Mouse (Mus musculus): Measurements from ENCODE around the gene Gm10717. TPM values are rescaled to one million over a fixed set of nuclear protein-coding genes. Genes with fewer than 3 reads are reported as not detected.
"Not testable (repeated sequence)": the region's sequence is repeated elsewhere in the genome, so short reads cannot be mapped to it uniquely, and the experiment has no call there.

Gene Gm10717
- polyA plus RNA-seq, 1 experiment from 2014 or later = not detected

DNA sequence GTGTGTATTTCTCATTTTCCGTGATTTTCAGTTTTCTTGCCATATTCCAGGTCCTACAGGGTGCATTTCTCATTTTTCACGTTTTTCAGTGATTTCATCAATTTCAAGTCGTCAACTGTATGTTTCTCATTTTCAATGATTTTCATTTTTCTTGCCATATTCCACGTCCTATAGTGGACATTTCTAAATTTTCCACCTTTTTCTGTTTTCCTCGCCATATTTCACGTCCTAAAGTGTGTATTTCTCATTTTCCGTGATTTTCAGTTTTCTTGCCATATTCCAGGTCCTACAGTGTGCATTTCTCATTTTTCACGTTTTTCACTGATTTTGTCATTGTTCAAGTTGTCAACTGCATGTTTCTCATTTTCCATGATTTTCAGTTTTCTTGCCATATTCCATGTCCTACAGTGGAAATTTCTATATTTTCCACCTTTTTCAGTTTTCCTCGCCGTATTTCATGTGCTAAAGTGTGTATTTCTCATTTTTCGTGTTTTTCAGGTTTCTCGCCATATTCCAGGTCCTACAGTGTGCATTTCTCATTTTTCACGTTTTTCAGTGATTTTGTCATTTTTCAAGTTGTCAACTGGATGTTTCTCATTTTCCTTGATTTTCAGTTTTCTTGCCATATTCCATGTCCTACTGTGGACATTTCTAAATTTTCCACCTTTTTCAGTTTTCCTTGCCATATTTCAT, 2.8 kb upstream of the Gm10717 start:
- not testable (repeated sequence) for H3K27me3 ChIP-seq (ENCODE audit: control insufficient read depth, insufficient read depth, low read length); H3K36me3 ChIP-seq (ENCODE audit: control insufficient read depth, insufficient read depth, low read length); H3K4me1 ChIP-seq (ENCODE audit: control insufficient read depth, insufficient read depth, low read length); H3K9me3 ChIP-seq (ENCODE audit: control insufficient read depth, low read length); H3K27ac ChIP-seq (replicated peaks; ENCODE audit: low read depth, low read length); DNase-seq (ENCODE audit: low spot score); H3K9ac ChIP-seq (ENCODE audit: low read length); H3K4me3 ChIP-seq (ENCODE audit: low read depth, low read length); H3K4me2 ChIP-seq (ENCODE audit: low read depth, severe bottlenecking); ATAC-seq (ENCODE audit: insufficient number of reproducible peaks, low FRiP score, low TSS enrichment, low read depth)
- WGBS = 71% methylated on average over 9 of the region's 13 CpGs

- 72% methylated on average over 9 of the region's 13 CpGs for WGBS
- H3K4me3 ChIP-seq (ENCODE audit: low read depth, low read length); H3K4me2 ChIP-seq (ENCODE audit: low read depth, severe bottlenecking); DNase-seq (ENCODE audit: low spot score); ATAC-seq (ENCODE audit: insufficient number of reproducible peaks, low FRiP score, low TSS enrichment, low read depth); H3K9ac ChIP-seq (ENCODE audit: low read length); H3K36me3 ChIP-seq (ENCODE audit: control insufficient read depth, insufficient read depth, low read length); H3K27ac ChIP-seq (replicated peaks; ENCODE audit: low read depth, low read length); H3K4me1 ChIP-seq (ENCODE audit: control insufficient read depth, insufficient read depth, low read length); H3K9me3 ChIP-seq (ENCODE audit: control insufficient read depth, low read length); H3K27me3 ChIP-seq (ENCODE audit: control insufficient read depth, insufficient read depth, low read length): not testable (repeated sequence)
Observed at GRCm38 (mm10) chr9:3023312-3023984, 1.8 kb upstream of the Gm10717 start, which contains the start of gene Gm10718. TSS of gene Gm10718 (plus strand) at chr9:3023547.

- not testable (repeated sequence) for H3K36me3 ChIP-seq (ENCODE audit: control insufficient read depth, insufficient read depth, low read length); H3K4me2 ChIP-seq (ENCODE audit: low read depth, severe bottlenecking); H3K4me3 ChIP-seq (ENCODE audit: low read depth, low read length); H3K27ac ChIP-seq (replicated peaks; ENCODE audit: low read depth, low read length); H3K4me1 ChIP-seq (ENCODE audit: control insufficient read depth, insufficient read depth, low read length); H3K27me3 ChIP-seq (ENCODE audit: control insufficient read depth, insufficient read depth, low read length); H3K9me3 ChIP-seq (ENCODE audit: control insufficient read depth, low read length); H3K9ac ChIP-seq (ENCODE audit: low read length); DNase-seq (ENCODE audit: low spot score); ATAC-seq (ENCODE audit: insufficient number of reproducible peaks, low FRiP score, low TSS enrichment, low read depth)
- 68% methylated on average over 15 of the region's 16 CpGs for WGBS
Observed at GRCm38 (mm10) chr9:3023985-3024648, 1.1 kb upstream of the Gm10717 start.

DNA sequence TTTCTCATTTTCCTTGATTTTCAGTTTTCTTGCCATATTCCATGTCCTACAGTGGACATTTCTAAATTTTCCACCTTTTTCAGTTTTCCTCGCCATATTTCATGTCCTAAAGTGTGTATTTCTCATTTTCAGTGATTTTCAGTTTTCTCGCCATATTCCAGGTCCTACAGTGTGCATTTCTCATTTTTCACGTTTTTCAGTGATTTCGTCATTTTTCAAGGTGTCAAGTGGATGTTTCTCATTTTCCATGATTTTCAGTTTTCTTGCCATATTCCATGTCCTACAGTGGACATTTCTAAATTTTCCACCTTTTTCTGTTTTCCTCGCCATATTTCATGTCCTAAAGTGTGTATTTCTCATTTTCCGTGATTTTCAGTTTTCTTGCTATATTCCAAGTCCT, 436 bp downstream of the Gm10717 start:
- not testable (repeated sequence) for H3K4me1 ChIP-seq (ENCODE audit: control insufficient read depth, insufficient read depth, low read length); ATAC-seq (ENCODE audit: insufficient number of reproducible peaks, low FRiP score, low TSS enrichment, low read depth)
- WGBS = 67% methylated on average over 4 of the region's 6 CpGs

DNA sequence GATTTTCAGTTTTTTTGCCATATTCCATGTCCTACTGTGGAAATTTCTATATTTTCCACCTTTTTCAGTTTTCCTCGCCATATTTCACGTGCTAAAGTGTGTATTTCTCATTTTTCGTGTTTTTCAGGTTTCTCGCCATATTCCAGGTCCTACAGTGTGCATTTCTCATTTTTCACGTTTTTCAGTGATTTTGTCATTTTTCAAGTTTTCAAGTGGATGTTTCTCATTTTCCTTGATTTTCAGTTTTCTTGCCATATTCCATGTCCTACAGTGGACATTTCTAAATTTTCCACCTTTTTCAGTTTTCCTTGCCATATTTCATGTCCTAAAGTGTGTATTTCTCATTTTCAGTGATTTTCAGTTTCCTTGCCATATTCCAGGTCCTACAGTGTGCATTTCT, 919 bp downstream of the Gm10717 start:
- not testable (repeated sequence) for H3K9me3 ChIP-seq (ENCODE audit: control insufficient read depth, low read length)

More for the DNA sequence above, 436 bp downstream of the Gm10717 start:
- not testable (repeated sequence) for DNase-seq (ENCODE audit: low spot score); H3K36me3 ChIP-seq (ENCODE audit: control insufficient read depth, insufficient read depth, low read length); H3K4me2 ChIP-seq (ENCODE audit: low read depth, severe bottlenecking); H3K9ac ChIP-seq (ENCODE audit: low read length); H3K4me3 ChIP-seq (ENCODE audit: low read depth, low read length); H3K9me3 ChIP-seq (ENCODE audit: control insufficient read depth, low read length); H3K27ac ChIP-seq (replicated peaks; ENCODE audit: low read depth, low read length); H3K27me3 ChIP-seq (ENCODE audit: control insufficient read depth, insufficient read depth, low read length)

DNA sequence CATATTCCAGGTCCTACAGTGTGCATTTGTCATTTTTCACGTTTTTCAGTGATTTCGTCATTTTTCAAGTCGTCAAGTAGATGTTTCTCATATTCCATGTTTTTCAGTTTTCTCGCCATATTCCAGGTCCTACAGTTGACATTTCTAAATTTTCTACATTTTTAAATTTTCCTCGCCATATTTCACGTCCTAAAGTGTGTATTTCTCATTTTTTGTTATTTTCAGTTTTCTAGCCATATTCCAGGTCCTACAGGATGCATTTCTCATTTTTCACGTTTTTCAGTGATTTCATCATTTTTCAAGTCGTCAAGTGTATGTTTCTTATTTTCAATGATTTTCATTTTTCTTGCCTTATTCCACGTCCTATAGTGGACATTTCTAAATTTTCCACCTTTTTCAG, 1.5 kb downstream of the Gm10717 start:
- H3K27me3 ChIP-seq (ENCODE audit: control insufficient read depth, insufficient read depth, low read length); H3K9me3 ChIP-seq (ENCODE audit: control insufficient read depth, low read length); ATAC-seq (ENCODE audit: insufficient number of reproducible peaks, low FRiP score, low TSS enrichment, low read depth); DNase-seq (ENCODE audit: low spot score); H3K27ac ChIP-seq (replicated peaks; ENCODE audit: low read depth, low read length); H3K9ac ChIP-seq (ENCODE audit: low read length); H3K4me3 ChIP-seq (ENCODE audit: low read depth, low read length); H3K4me1 ChIP-seq (ENCODE audit: control insufficient read depth, insufficient read depth, low read length); H3K36me3 ChIP-seq (ENCODE audit: control insufficient read depth, insufficient read depth, low read length); H3K4me2 ChIP-seq (ENCODE audit: low read depth, severe bottlenecking): not testable (repeated sequence)
- 65% methylated on average over 9 of the region's 9 CpGs for WGBS

More for the DNA sequence above, 919 bp downstream of the Gm10717 start:
- not testable (repeated sequence) for H3K36me3 ChIP-seq (ENCODE audit: control insufficient read depth, insufficient read depth, low read length); H3K27ac ChIP-seq (replicated peaks; ENCODE audit: low read depth, low read length); H3K4me1 ChIP-seq (ENCODE audit: control insufficient read depth, insufficient read depth, low read length); H3K4me2 ChIP-seq (ENCODE audit: low read depth, severe bottlenecking); ATAC-seq (ENCODE audit: insufficient number of reproducible peaks, low FRiP score, low TSS enrichment, low read depth); DNase-seq (ENCODE audit: low spot score); H3K9ac ChIP-seq (ENCODE audit: low read length); H3K4me3 ChIP-seq (ENCODE audit: low read depth, low read length); H3K27me3 ChIP-seq (ENCODE audit: control insufficient read depth, insufficient read depth, low read length)
- 73% methylated on average over 5 of the region's 5 CpGs for WGBS

- H3K9me3 ChIP-seq (ENCODE audit: control insufficient read depth, low read length); H3K27ac ChIP-seq (replicated peaks; ENCODE audit: low read depth, low read length); H3K4me2 ChIP-seq (ENCODE audit: low read depth, severe bottlenecking); H3K36me3 ChIP-seq (ENCODE audit: control insufficient read depth, insufficient read depth, low read length); H3K4me1 ChIP-seq (ENCODE audit: control insufficient read depth, insufficient read depth, low read length); ATAC-seq (ENCODE audit: insufficient number of reproducible peaks, low FRiP score, low TSS enrichment, low read depth); H3K4me3 ChIP-seq (ENCODE audit: low read depth, low read length); H3K27me3 ChIP-seq (ENCODE audit: control insufficient read depth, insufficient read depth, low read length); H3K9ac ChIP-seq (ENCODE audit: low read length): not testable (repeated sequence)
- 72% methylated on average over 9 of the region's 9 CpGs for WGBS
- DNase-seq (ENCODE audit: low spot score) = peak; percentile 51
Observed at GRCm38 (mm10) chr9:3027200-3027599, 2.0 kb downstream of the Gm10717 start.

DNA sequence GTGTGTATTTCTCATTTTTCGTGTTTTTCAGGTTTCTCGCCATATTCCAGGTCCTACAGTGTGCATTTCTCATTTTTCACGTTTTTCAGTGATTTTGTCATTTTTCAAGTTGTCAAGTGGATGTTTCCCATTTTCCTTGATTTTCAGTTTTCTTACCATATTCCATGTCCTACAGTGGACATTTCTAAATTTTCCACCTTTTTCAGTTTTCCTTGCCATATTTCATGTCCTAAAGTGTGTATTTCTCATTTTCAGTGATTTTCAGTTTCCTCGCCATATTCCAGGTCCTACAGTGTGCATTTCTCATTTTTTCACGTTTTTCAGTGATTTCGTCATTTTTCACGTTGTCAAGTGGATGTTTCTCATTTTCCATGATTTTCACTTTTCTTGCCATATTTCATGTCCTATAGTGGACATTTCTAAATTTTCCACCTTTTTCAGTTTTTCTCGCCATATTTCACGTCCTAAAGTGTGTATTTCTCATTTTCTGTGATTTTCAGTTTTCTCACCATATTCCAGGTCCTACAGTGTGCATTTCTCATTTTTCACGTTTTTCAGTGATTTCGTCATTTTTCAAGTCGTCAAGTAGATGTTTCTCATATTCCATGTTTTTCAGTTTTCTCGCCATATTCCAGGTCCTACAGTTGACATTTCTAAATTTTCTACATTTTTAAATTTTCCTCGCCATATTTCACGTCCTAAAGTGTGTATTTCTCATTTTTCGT, 4.2 kb downstream of the Gm10717 start:
- not testable (repeated sequence) for ATAC-seq (ENCODE audit: insufficient number of reproducible peaks, low FRiP score, low TSS enrichment, low read depth); H3K9ac ChIP-seq (ENCODE audit: low read length); H3K9me3 ChIP-seq (ENCODE audit: control insufficient read depth, low read length); DNase-seq (ENCODE audit: low spot score); H3K4me1 ChIP-seq (ENCODE audit: control insufficient read depth, insufficient read depth, low read length); H3K27ac ChIP-seq (replicated peaks; ENCODE audit: low read depth, low read length); H3K27me3 ChIP-seq (ENCODE audit: control insufficient read depth, insufficient read depth, low read length); H3K4me3 ChIP-seq (ENCODE audit: low read depth, low read length); H3K36me3 ChIP-seq (ENCODE audit: control insufficient read depth, insufficient read depth, low read length); H3K4me2 ChIP-seq (ENCODE audit: low read depth, severe bottlenecking)
- WGBS = 65% methylated on average over 12 of the region's 16 CpGs

Measured in limb, embryonic 11.5 days (tissue).